Mouse (Mus musculus) 3T3-L1 (cell line): ENCODE data around the gene Snrpn.
"Not testable (repeated sequence)": the region's sequence is repeated elsewhere in the genome, so short reads cannot be mapped to it uniquely, and the experiment has no call there.

Source experiments
- DNase-seq: peaks from one replicate; pipeline ENCODE4 v3.0.0-alpha.2; 2015; ENCODE audit warnings: low read depth, low spot score

Gene Snrpn

DNA sequence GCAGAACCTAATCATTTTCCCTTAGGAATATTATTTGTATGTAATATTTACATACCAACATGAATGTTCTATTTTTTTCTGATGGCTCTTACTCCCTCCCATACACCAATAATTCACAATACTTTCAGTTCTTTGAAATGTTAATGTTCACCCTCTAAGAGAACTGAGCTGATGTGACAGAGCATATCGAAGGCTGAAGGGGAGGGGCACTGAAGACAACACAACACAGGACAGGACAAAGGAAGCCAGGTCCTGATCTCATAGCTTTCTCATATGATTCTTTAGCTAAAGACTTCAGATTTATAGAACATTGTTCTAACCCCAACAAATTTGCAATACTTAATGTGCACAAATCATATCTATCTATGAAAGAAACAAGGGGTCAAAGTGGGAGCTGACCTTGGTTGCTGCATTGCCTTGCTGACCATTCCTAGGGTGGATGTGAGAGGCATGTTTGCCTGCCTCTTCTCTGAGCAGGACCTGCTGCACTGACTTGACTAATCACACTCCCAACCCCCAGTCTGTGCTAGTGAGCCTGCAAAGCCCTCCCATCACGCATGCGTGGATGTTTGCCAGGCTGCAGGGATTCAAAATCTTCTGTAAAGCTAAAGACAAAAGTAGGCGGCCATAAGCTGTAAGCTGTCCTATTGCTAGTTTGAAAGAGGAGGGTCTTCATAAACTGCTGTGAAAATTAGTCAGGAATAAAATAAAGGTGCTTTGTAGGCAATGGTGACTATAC, at the start of gene Snrpn:
Snrpn (minus strand) TSS at position 478 of the 739 bp plus-strand sequence.
- DNase-seq = no peak

DNA sequence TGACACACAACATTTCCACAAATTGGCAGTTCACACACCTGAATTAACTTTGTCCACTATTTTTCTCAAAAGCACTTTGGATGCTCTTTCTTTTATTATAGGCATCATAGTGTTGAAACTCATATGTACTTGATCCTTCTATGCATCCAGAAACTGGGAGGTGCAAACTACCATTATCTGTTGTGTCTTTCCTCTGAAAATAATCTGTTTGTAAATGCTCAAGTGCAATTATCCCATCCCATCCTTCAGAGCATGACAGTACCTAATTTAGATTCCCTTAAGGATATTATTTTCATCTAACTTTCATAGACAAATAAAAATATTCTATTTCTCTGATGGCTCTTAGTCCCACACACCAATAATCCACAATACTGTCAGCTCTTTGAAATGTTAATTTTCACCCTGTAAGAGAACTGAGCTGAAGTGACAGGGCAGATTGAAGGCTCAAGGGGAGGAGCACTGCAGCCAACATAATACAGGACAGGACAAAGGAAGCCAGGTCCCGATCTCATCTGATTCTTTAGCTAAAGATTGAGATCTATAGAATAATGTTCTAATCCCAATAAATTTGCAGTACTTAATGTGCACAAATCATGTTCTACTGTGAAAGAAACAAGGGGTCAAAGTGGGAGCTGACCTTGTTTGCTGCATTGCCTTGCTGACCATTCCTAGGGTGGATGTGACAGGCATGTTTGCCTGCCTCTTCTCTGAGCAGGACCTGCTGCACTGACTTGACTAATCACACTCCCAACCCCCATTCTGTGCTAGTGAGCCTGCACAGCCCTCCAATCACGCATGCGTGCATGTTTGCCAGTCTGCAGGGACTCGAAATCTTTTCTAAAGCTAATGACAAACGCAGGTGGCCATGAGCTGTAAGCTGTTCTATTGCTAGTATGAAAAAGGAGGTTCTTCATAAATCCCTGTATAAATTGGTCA, 30.5 kb upstream of the Snrpn start:
- DNase-seq = no peak

DNA sequence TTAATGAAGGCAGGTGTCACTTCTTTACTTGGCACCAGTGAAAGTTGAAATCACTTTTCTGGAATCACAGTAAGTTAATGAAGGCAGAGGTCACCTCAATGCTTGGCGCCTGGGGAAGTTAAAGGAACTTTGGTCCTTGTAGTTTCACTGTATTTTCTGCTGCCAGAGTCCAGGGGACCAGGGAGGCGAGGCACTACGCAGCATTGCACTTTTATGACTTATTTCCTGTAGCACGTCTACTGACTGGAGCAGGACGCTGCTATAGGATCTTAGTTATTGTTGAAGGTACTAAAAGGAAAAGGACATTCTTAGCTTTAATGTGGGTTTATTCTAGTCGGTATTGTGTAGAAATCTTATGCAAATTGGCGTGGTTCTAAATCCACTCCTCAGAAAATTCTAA, 14.7 kb downstream of the Snrpn start:
- DNase-seq = no peak

DNA sequence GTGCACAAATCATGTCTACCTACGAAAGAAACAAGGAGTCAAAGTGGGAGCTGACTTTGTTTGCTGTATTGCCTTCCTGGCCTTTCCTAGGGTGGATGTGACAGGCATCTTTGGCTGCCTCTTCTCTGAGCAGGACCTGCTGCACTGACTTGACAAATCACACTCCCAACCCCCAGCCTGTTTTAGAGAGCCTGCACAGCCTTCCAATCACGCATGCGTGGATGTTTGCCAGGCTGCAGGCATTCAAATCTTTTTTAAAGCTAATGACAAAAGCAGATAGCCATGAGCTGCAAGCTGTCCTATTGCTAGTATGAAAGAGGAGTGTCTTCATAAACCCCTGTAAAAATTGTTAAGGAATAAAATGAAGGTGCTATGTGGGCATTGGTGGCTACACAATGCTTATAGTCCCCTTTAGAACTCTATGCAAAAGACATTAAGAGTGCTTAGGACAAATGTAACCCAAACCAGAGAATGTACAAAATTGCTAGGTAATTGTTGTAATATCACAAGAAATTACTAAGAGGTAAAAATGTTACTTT, 16.9 kb downstream of the Snrpn start:
- not testable (repeated sequence) for DNase-seq

DNA sequence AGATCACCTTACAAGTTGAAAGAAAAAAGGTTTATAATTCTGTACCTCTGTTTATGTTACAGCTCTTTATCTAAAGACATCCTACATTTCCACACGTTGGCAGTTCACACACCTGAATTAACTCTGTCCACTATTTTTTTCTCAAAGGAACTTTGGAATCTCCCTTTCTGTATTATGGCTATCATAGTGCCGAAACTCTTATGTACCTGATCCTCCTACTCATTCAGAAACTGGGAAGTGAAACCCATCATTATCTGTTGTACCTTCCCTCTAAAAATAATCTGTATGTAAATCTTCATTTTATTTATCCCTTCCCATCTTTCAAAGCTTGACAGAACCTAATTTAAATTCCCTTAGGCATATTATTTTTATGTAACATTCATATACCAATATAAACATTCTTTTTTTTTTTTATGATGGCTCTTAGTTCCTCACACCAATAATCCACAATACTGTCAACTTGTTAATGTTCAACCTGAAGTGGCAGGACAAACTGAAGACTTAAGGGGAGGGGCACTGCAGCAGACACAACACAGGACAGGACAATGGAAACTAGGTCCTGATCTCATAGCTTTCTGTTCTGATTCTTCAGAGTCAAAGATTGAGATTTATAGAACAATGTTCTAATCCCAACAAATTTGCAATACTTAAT, 17.5 kb downstream of the Snrpn start:
- no peak for DNase-seq

DNA sequence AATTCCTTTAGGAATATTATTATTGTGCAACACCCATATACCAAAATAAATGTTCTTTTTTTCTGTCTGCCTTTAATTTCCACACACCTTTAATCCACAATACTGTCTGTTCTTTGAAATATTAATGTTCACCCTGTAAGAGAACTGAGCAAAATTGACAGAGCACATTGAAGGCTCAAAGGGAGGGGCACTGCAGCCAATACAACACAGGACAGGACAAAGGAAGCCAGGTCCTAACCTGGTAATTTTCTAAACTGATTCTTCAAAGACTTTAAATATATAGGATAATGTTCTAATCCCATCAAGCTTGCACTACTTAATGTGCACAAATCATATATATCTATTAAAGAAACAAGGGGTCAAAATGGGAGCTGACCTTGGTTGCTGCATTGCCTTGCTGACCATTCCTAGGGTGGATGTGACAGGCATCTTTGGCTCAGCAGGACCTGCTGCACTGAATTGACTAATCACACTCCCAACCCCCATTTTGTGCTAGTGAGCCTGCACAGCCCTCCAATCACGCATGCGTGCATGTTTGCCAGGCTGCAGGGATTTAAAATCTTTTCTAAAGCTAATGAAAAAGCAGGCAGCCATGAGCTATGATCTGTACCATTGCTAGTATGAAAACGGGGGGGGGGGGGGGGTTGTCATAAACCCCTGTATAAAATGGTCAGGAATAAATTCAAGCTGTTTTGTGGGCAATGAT, 42.7 kb downstream of the Snrpn start:
- no peak for DNase-seq

DNA sequence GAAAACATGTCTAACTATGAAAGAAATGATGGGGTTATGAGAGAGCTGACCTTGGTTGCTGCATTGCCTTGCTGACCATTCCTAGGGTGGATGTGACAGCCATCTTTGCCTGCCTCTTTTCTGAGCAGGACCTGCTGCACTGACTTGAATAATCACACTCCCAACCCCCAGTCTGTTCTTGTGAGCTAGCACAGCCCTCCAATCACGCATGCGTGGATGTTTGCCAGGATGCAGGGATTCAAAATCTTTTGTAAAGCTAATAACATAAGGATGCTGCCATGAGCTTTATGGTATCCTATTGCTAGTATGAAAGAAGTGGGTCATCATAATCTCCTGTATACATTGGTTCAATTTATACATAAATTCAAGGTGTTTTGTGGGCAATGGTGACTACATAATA, 63.7 kb downstream of the Snrpn start:
- no peak for DNase-seq

DNA sequence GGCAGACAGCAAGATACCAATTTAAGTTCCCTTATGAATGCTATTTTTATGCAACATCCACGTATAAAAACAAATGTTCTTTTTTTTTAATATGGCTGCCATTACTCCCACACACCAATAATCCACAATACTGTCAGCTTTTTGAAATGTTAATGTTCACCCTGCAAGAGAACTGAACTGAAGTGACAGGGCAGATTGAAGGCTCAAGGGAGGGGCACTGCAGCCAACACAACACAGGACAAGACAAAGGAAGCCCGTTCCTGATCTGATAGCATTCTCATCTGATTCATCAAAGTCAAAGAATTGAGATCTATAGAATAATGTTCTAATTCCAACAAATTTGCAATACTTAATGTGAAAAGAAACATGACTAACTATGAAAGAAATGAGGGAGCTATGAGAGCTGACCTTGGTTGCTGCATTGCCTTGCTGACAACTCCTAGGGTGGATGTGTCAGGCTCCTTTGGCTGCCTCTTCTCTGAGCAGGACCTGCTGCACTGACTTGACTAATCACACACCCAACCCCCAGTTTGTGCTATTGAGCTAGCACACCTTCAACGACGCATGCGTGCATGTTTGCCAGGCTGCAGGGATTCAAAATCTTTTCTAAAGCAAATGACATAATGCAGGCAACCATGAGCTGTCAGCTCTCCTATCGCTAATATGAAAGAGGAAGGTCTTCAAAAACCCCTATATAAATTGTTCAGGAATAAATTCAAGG, 92.4 kb downstream of the Snrpn start:
- DNase-seq = no peak

DNA sequence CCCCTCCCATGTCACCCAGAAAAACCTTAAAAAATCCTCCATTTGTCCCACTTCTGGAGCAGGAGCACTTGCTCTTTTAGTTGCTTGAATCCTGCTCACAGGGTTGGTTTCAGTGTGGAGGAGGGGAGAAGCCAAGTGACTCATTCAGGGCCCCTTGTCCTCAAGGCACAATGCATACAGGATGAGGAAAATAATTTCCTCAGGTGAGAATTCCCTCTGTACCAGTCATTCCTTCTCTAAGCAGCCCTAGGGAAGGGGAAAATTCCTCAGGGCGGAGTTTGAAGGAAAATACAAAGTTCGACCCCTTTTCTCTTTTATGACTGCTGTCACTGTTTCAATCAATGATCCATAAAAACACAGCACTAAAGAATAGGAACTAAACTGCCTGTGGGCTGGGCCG, 126.8 kb downstream of the Snrpn start:
- no peak for DNase-seq

DNA sequence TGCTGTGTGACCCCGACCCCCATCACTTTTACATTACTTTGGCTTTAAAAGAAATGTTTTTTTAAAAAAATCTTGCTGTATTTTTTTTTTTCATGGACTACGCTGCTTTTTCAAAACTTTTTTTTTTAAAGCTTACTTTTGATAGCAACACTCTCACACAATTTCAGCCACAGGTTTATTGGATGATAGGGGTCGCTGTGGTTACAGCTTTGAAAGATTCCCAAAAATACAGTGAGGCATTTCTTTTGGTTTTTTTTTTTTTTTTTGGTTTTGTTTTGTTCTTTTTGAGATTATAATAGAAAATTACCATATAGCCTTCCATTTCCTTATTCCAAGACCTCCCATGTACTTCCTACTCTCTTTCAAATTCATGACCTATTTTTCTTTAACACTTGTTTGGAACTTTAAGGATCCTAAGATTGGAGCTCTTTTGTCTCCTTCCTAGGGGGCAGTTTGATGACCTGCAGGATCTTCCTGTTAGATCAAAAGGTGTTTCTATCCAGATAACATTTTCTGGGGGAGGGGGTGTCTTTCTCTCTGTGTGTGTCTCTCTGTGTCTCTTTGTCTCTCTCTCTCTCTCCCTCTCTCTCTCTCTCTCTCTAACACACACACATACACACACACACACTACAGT, 132.2 kb downstream of the Snrpn start:
- DNase-seq = peak; percentile 35

DNA sequence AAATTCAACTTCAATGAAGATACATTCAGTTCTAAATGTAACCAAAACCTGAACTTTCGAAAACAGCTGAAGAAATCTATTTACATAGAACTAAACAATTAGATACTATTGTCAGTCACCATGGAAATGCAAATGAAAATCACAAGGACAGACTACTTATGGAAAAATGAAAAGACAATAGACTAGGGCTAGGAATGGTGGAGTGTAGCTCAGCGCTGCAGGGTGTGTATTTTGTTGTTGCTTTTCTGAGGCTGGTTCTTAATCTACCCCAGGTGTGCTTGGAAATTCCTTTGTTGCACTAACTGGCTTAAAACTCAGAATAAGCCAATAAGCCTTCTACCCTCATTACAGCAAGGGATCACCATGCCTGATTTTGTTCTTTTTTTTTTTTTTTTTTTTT, 133.8 kb downstream of the Snrpn start:
- no peak for DNase-seq

DNA sequence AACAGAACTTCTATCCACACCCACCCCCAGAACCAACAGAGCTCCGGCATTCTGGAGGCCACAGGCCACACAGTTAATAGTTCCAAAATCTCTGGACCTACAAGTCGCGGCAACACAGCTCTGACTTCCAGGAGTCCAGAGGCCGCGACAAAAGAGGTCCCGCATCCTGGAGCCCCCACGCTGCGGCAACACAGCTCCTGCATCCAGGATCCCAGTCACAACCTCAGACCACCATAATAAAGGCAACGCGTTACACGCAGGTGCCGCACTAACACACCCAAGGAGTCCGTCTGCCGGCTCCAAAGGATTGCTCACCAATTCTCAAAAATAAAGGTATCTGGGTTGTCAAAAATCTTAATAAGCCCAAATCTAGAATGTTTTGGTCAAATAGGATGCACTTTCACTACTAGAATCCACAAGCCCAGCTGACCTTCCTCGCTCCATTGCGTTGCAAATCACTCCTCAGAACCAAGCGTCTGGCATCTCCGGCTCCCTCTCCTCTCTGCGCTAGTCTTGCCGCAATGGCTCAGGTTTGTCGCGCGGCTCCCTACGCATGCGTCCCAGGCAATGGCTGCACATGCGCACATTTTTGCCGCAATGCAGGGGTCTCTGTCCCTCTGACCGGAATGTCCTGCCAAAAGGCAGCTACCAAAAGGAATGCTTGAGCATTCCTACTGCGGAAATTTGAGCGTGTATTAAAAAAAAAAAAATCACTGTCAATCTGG, 135.3 kb downstream of the Snrpn start, which contains the start of the genes Snurf and Gm38393:
Snurf (minus strand) TSS at position 444 of the 725 bp plus-strand sequence.
Gm38393 (minus strand) TSS at position 459 of the 725 bp plus-strand sequence.
- DNase-seq = peak; percentile 49

DNA sequence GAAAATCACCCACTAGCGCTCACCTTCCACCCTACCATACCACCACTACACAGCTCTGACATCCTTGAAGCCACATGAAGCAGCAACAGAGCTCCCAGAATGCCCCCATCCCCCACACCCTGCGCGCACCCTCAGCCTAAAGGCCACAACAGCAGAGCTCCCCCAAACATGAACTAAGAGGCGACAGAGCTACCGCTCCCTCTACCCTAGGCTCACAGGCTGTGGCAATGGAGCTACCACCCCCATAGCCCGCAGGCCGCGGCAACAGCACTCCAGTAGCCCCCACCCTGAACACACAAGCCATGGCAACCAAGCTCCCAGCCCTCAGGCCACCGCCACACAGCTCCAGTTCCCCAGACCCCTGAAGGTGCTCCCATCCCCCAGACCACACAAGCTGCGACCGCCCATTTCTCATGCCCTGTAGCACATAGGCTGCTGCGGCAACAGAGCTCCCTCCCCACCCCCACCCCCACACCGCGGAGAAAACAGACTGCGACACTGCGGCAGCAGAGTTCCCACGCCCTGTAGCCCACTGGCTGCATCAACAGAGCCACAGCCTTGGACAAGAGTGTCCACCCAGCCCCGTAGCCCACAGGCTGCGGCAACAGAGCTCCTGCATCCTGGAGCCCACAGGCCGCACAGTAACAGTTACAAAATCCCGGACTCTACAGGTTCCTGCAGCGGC, 136.0 kb downstream of the Snrpn start:
- peak; percentile 18 for DNase-seq

DNA sequence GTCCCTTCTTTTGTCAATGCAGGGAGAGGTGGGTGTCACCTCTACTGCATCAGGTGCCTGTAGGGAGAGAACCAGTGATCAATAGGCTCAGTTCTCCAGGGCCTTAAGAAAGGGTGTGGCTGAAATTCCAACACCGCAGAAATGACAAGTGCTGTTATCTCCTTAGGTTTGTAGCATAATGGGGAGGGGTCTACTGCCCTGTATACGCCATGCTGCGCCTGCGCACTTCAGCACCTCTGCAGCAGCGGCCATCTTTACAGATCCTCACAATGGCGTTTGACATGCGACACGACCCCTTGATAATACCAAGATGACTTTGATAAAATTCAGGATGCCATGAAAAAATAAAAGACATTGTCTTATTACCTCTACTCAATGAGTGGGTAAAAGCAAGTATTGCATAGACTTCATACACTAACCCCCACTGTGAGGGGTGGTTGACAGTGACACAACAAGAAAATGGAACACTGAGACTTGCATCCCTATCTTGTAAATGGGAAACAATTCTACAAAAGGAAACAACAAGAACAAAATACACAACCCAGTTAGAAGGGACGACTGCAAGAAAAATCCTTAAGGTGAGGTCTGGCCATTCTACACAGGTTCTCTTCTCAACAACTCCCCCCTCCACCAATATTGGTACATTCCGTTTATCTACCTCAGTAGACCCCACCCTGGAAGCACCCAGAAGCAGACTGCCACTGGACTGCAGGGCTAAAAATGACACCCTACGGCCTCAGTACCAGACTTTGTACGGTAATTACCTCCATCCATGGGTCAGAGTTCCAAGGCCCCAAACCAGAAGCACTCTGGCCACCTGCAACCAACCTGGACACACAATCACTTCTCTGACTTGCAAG, 136.8 kb downstream of the Snrpn start:
- peak; percentile 2 for DNase-seq

DNA sequence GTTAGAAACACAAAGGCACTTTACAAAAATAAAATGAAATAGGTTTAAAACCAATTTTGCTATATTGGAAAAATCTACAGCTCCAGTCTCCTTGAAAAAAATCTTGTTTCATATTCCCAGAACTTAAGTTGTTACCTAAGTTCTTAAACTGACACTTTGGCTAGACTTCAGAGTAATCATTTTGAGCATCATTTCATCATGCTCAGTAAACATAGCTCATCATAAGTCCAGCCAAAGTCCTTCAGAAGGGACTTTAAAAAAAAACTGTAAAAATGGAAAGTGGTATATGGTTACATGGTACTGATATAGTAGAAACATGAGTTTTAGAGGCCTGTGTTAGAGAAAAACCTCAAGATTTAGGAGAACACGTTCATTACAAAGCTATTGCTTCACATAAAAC, 161.4 kb downstream of the Snrpn start:
- no peak for DNase-seq
